Mouse (Mus musculus) liver, adult 2 months (tissue): ENCODE measurements around the gene Ntm. TPM values are rescaled to one million over a fixed set of nuclear protein-coding genes. Genes with fewer than 3 reads are reported as not detected.

ENCODE experiments used
- DNase-seq: peaks from one replicate; pipeline ENCODE4 v3.0.0-alpha.2; 2011; ENCODE audit warnings: low read depth, low spot score; ENCODE audit errors: extremely low read depth
- H3K27ac ChIP-seq: fragments of 200-500 bp; replicated peaks from 2 replicates; pipeline ENCODE4 v1.5.1; 2012; ENCODE audit warnings: low read depth, mild to moderate bottlenecking, control low read depth, inconsistent platforms, low read length; ENCODE audit not compliant: insufficient read depth
- H3K27me3 ChIP-seq: fragments of 200-500 bp; 2 replicates; pipeline ENCODE4 v1.6.1; 2012; ENCODE audit warnings: mild to moderate bottlenecking, moderate library complexity, low read length, inconsistent platforms; ENCODE audit not compliant: control insufficient read depth, insufficient read depth
- H3K36me3 ChIP-seq: fragments of 200-500 bp; 2 replicates; pipeline ENCODE4 v1.6.1; 2012; ENCODE audit warnings: low read length, inconsistent platforms; ENCODE audit not compliant: control insufficient read depth, insufficient read depth
- H3K4me1 ChIP-seq: fragments of 200-500 bp; 2 replicates; pipeline ENCODE4 v1.6.1; 2011; ENCODE audit warnings: low read length; ENCODE audit not compliant: control insufficient read depth, insufficient read depth
- H3K4me3 ChIP-seq: fragments of 200-500 bp; 2 replicates; pipeline ENCODE4 v1.5.1; 2011; ENCODE audit warnings: low read depth, mild to moderate bottlenecking, control low read depth, low read length, moderate library complexity; ENCODE audit not compliant: insufficient read depth
- H3K79me2 ChIP-seq: fragments of 200-500 bp; 2 replicates; pipeline ENCODE4 v1.6.1; 2012; ENCODE audit warnings: inconsistent platforms, mild to moderate bottlenecking, low read length, moderate library complexity; ENCODE audit not compliant: control insufficient read depth, insufficient read depth
- H3K9ac ChIP-seq: fragments of 200-500 bp; 2 replicates; pipeline ENCODE4 v1.6.1; 2012; ENCODE audit warnings: low read depth, mild to moderate bottlenecking, control low read depth, inconsistent platforms, low read length
- CTCF ChIP-seq: fragments of 200-500 bp; IDR thresholded peaks from 2 replicates; pipeline ENCODE4 v1.5.1; 2011; ENCODE audit warnings: low read depth, low read length, control low read depth
- POLR2A ChIP-seq: fragments of 200-500 bp; IDR thresholded peaks from 2 replicates; pipeline ENCODE4 v1.6.1; 2011; ENCODE audit warnings: low read length, control low read depth; ENCODE audit not compliant: insufficient read depth; ENCODE audit errors: extremely low read depth
- WGBS: fragments of 180-500 bp; shearing (Covaris S2); methylation state at CpG from one replicate; pipeline ENCODE4 v1.1.7; 2018; 5-methylcytosine and 5-hydroxymethylcytosine counted together
- polyA plus RNA-seq: library from polyadenylated mRNA; depleted of rRNA; stranded (reverse); fragments of >200 nt; gene quantifications from 2 replicates; pipeline ENCODE4 v1.2.3, GENCODE M21; 2012
- total RNA-seq: library from RNA; depleted of rRNA; stranded (reverse); fragments of >200 nt; gene quantifications from 2 replicates; pipeline ENCODE4 v1.2.3, GENCODE M21; 2014

Ntm gene
- total and polyA plus RNA-seq, 2 experiments, result 2.1 to 3.2 TPM

DNA sequence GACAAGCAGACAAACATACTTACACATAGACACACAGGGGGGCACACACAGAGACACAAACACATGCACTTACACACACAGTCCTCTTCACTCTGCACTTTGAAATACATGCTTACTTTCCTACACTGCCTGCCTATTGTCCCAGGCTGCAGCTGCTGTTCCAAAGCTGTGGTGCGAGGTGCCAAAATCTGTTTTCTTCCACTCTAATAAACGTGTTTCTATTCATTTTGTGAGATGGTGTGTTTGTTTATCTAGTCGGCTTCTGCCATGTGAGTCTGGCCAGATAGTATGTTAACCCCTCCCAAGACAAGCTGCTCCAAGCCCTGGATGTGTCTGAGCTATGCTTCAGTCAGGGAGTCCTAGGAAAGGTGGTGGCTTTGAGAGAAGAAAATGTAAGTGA, 700.1 kb downstream of the Ntm start:
- no peak for DNase-seq
- TF ChIP-seq POLR2A (no peak), CTCF (no peak)
- 49% methylated on average over 3 of the region's 3 CpGs for WGBS
- Histone ChIP-seq H3K27ac (no peak overlapping the region), H3K27me3 (no peaks in the 10 kb centered on the region), H3K4me3 (no peak overlapping the region), H3K9ac (no peak overlapping the region), H3K79me2 (no peaks in the 10 kb centered on the region), H3K4me1 (no peaks in the 10 kb centered on the region), H3K36me3 (no peaks in the 10 kb centered on the region)

- no peaks in the 10 kb centered on the region for H3K79me2 ChIP-seq
- no peaks in the 10 kb centered on the region for H3K27me3 ChIP-seq
- no peak for TF ChIP-seq CTCF
- TF ChIP-seq POLR2A, result no peak
- no peak overlapping the region for H3K9ac ChIP-seq
- no peaks in the 10 kb centered on the region for H3K36me3 ChIP-seq
- no peaks in the 10 kb centered on the region for H3K4me1 ChIP-seq
- DNase-seq, result no peak
- WGBS, result 67% methylated on average over 2 of the region's 2 CpGs
- no peak overlapping the region for H3K4me3 ChIP-seq
- no peak overlapping the region for H3K27ac ChIP-seq
Measured at GRCm38 (mm10) chr9:29252866-29253265, 710.1 kb downstream of the Ntm start.

- H3K9ac ChIP-seq, result no peak overlapping the region
- WGBS, result 63% methylated on average over 3 of the region's 3 CpGs
- TF ChIP-seq POLR2A (no peak), CTCF (no peak)
- H3K79me2 ChIP-seq, result no peaks in the 10 kb centered on the region
- no peaks in the 10 kb centered on the region for H3K27me3 ChIP-seq
- no peaks in the 10 kb centered on the region for H3K4me1 ChIP-seq
- no peaks in the 10 kb centered on the region for H3K36me3 ChIP-seq
- H3K4me3 ChIP-seq, result no peak overlapping the region
- H3K27ac ChIP-seq, result no peak overlapping the region
- DNase-seq, result no peak
Measured at GRCm38 (mm10) chr9:29250813-29251212, 712.1 kb downstream of the Ntm start.

GRCm38 (mm10) chr9:29247812-29248211, 715.1 kb downstream of the Ntm start:
- no peaks in the 10 kb centered on the region for H3K36me3 ChIP-seq
- H3K27ac ChIP-seq, result no peak overlapping the region
- WGBS, result 79% methylated on average over 3 of the region's 3 CpGs
- no peaks in the 10 kb centered on the region for H3K27me3 ChIP-seq
- H3K79me2 ChIP-seq, result no peaks in the 10 kb centered on the region
- H3K4me3 ChIP-seq, result no peak overlapping the region
- H3K4me1 ChIP-seq, result no peaks in the 10 kb centered on the region
- no peak for DNase-seq
- no peak overlapping the region for H3K9ac ChIP-seq
- TF ChIP-seq CTCF (no peak), POLR2A (no peak)

DNA sequence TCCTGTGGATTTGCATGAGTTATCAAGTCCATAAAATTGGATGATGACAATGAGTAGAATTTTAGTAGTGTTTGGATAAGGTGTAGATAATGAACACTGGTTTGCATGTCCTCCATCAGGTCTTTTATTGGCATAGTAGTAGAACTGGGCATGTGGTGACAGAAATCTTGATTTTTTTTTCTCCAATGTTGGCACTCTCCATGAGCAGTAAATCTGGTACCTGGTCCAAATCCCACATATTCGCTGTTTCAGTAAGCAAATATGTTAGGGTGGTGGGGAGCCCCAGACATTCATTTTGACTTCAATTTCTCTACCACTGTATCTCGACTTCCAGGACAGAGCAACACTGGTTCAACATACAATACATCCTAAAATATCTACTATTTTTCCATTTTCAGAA, 718.9 kb downstream of the Ntm start:
- no peak for DNase-seq
- H3K36me3 ChIP-seq, result no peaks in the 10 kb centered on the region
- H3K27me3 ChIP-seq, result no peaks in the 10 kb centered on the region
- H3K9ac ChIP-seq, result no peak overlapping the region
- TF ChIP-seq CTCF (no peak), POLR2A (no peak)
- no peaks in the 10 kb centered on the region for H3K4me1 ChIP-seq
- no peak overlapping the region for H3K4me3 ChIP-seq
- WGBS, result 72% methylated on average over 2 of the region's 2 CpGs
- H3K27ac ChIP-seq, result no peak overlapping the region
- no peaks in the 10 kb centered on the region for H3K79me2 ChIP-seq

GRCm38 (mm10) chr9:29242497-29243422, 720.2 kb downstream of the Ntm start:
- WGBS, result 81% methylated on average over 8 of the region's 8 CpGs
- H3K4me3 ChIP-seq, result no peak overlapping the region
- no peaks in the 10 kb centered on the region for H3K4me1 ChIP-seq
- no peaks in the 10 kb centered on the region for H3K79me2 ChIP-seq
- no peak overlapping the region for H3K27ac ChIP-seq
- no peak for DNase-seq
- no peaks in the 10 kb centered on the region for H3K36me3 ChIP-seq
- no peaks in the 10 kb centered on the region for H3K27me3 ChIP-seq
- H3K9ac ChIP-seq, result no peak overlapping the region
- TF ChIP-seq POLR2A (no peak), CTCF (no peak)
